Mouse (Mus musculus) CH12.LX (cell line): Measurements from ENCODE around the gene Ccdc28b.

Experiments
- CHD1 ChIP-seq: IDR thresholded peaks from 2 replicates; pipeline ENCODE4 v1.6.1; 2012; ENCODE audit warnings: low read depth, low read length, improper control_type of control experiment, inconsistent platforms
- CHD2 ChIP-seq: IDR thresholded peaks from 2 replicates; pipeline ENCODE4 v1.6.1; 2011; ENCODE audit warnings: low read length, improper control_type of control experiment
- CTCF ChIP-seq, 2 experiments: IDR thresholded peaks in 1 of 2; conservative IDR thresholded peaks in 1 of 2; 2 replicates each; pipeline ENCODE4 v1.5.1; 2011 to 2012; ENCODE audit warnings: low read depth in 2 of 2, low read length in 2 of 2, improper control_type of control experiment in 1 of 2, inconsistent platforms in 1 of 2, mild to moderate bottlenecking in 1 of 2, moderate library complexity in 1 of 2
- E2F4 ChIP-seq: IDR thresholded peaks from 2 replicates; pipeline ENCODE4 v1.6.1; 2011; ENCODE audit warnings: low read depth, low read length, improper control_type of control experiment; ENCODE audit not compliant: insufficient replicate concordance
- HCFC1 ChIP-seq: IDR thresholded peaks from 2 replicates; pipeline ENCODE4 v1.6.1; 2012; ENCODE audit warnings: low read depth, mild to moderate bottlenecking, inconsistent platforms, low read length, improper control_type of control experiment
- IRF4 ChIP-seq: IDR thresholded peaks from 2 replicates; pipeline ENCODE4 v1.6.1; 2014; ENCODE audit warnings: low read depth, mild to moderate bottlenecking, inconsistent platforms, low read length, improper control_type of control experiment
- NELFE ChIP-seq: IDR thresholded peaks from 2 replicates; pipeline ENCODE4 v1.6.1; 2011; ENCODE audit warnings: low read depth, low read length, improper control_type of control experiment
- POLR2A ChIP-seq: IDR thresholded peaks from 2 replicates; pipeline ENCODE4 v1.6.1; 2011; ENCODE audit warnings: low read depth, mild to moderate bottlenecking, improper control_type of control experiment, low read length
- RAD21 ChIP-seq: IDR thresholded peaks from 2 replicates; pipeline ENCODE4 v1.6.1; 2011; ENCODE audit warnings: low read depth, mild to moderate bottlenecking, low read length, improper control_type of control experiment, moderate library complexity
- TCF12 ChIP-seq: IDR thresholded peaks from 2 replicates; pipeline ENCODE4 v1.6.1; 2014; ENCODE audit warnings: low read depth, mild to moderate bottlenecking, inconsistent platforms, low read length, improper control_type of control experiment

GRCm38 (mm10) chr4:129625029-129625370 lies 1.3 kb upstream of the Ccdc28b start:
- TF ChIP-seq TCF12 (no peak), POLR2A (no peak), CTCF (conservative IDR thresholded peaks at IDR 0.05 in 1 of 2, IDR thresholded peaks at IDR 0.05 in 1 of 2; ENCODE audit: low read depth in 2 of 2, low read length in 2 of 2) (no peak), CHD1 (no peak), HCFC1 (no peak), CHD2 (no peak), RAD21 (no peak), NELFE (no peak), E2F4 (no peak), IRF4 (no peak)
